Mouse (Mus musculus) small intestine, adult 2 months (tissue): ENCODE measurements at regions not wholly inside any gene's neighbourhood (a gene's known extent, or its start where the extent isn't known, plus 50 kb on each side); places are given as distances from the start of the nearest gene placed in this dataset.
"Not testable (repeated sequence)": the region's sequence is repeated elsewhere in the genome, so short reads cannot be mapped to it uniquely, and the experiment has no call there.

Source experiments
- H3K27ac ChIP-seq: fragments of 200-500 bp; 2 replicates; pipeline ENCODE4 v1.5.1; 2012; ENCODE audit warnings: low read depth, low read length, control low read depth, inconsistent platforms; ENCODE audit not compliant: insufficient read depth
- H3K27me3 ChIP-seq: fragments of 200-500 bp; 2 replicates; pipeline ENCODE4 v1.6.1; 2012; ENCODE audit warnings: mild to moderate bottlenecking, moderate library complexity, low read length, inconsistent platforms; ENCODE audit not compliant: control insufficient read depth, insufficient read depth
- H3K36me3 ChIP-seq: fragments of 200-500 bp; 2 replicates; pipeline ENCODE4 v1.6.1; 2012; ENCODE audit warnings: mild to moderate bottlenecking, low read length, control low read depth, inconsistent platforms; ENCODE audit not compliant: control insufficient read depth, insufficient read depth
- H3K4me1 ChIP-seq: fragments of 200-500 bp; 2 replicates; pipeline ENCODE4 v1.6.1; 2012; ENCODE audit warnings: low read length, inconsistent platforms, mixed read lengths; ENCODE audit not compliant: control insufficient read depth, insufficient read depth, insufficient read length
- H3K4me3 ChIP-seq: fragments of 200-500 bp; 2 replicates; pipeline ENCODE4 v1.5.1; 2012; ENCODE audit warnings: low read depth, mild to moderate bottlenecking, control low read depth, inconsistent platforms, low read length, moderate library complexity
- CTCF ChIP-seq: fragments of 200-500 bp; IDR thresholded peaks from 2 replicates; pipeline ENCODE4 v1.5.1; 2012; ENCODE audit warnings: low read depth, mild to moderate bottlenecking, control low read depth, inconsistent platforms, low read length, moderate library complexity, mixed read lengths; ENCODE audit not compliant: insufficient replicate concordance, insufficient read length; ENCODE audit errors: extremely low read depth
- POLR2A ChIP-seq: fragments of 200-500 bp; IDR thresholded peaks from 2 replicates; pipeline ENCODE4 v1.6.1; 2012; ENCODE audit warnings: low read depth, mild to moderate bottlenecking, control low read depth, inconsistent platforms, low read length, moderate library complexity
- WGBS: fragments of 180-500 bp; shearing (Covaris S2); methylation state at CpG from one replicate; pipeline ENCODE4 v1.1.7; 2018; 5-methylcytosine and 5-hydroxymethylcytosine counted together

- Histone ChIP-seq H3K4me1 (no peaks in the 10 kb centered on the region), H3K36me3 (no peaks in the 10 kb centered on the region), H3K27ac (no peak overlapping the region), H3K4me3 (no peak overlapping the region), H3K27me3 (no peaks in the 10 kb centered on the region)
- TF ChIP-seq POLR2A (no peak), CTCF (no peak)
- 67% methylated on average over 3 of the region's 3 CpGs for WGBS
Measured at GRCm38 (mm10) chrX:166809165-166809564, 223.6 kb upstream of the Egfl6 start.

DNA sequence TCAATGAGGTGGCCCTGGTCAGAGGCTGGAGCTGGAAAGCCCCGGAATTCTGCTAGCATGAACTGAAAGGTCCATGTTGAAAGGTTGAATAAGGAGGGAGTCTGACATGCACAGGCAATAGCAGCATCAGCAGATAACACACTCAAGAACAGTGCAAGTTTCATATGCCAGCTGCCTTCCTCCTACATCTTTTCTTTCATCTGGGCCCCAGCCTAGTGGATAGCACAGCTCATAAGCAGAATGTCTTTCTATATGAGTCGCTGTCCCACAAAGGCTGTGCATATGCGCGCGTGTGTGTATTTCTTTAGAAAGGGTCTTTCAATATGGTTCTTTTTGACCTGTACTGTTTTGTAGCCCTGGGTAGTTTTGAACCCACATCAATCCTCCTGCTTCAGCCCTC lies 222.7 kb upstream of the Egfl6 start:
- Histone ChIP-seq H3K4me1 (no peaks in the 10 kb centered on the region), H3K36me3 (no peaks in the 10 kb centered on the region), H3K27me3 (no peaks in the 10 kb centered on the region), H3K27ac (no peak overlapping the region), H3K4me3 (no peak overlapping the region)
- whole genome bisulfite sequencing: 89% methylated on average over 5 of the region's 5 CpGs
- no peak for TF ChIP-seq CTCF
- no peak for TF ChIP-seq POLR2A

GRCm38 (mm10) chrX:166805957-166806356 lies 220.4 kb upstream of the Egfl6 start:
- WGBS: 76% methylated on average over 1 of the region's 1 CpGs
- no peak for TF ChIP-seq POLR2A
- TF ChIP-seq CTCF: no peak
- Histone ChIP-seq H3K4me3 (no peak overlapping the region), H3K27ac (no peak overlapping the region), H3K4me1 (no peaks in the 10 kb centered on the region), H3K36me3 (no peaks in the 10 kb centered on the region), H3K27me3 (no peaks in the 10 kb centered on the region)

GRCm38 (mm10) chrX:166805480-166805879 lies 220.0 kb upstream of the Egfl6 start:
- WGBS: 77% methylated on average over 4 of the region's 4 CpGs
- no peaks in the 10 kb centered on the region for H3K36me3 ChIP-seq
- no peaks in the 10 kb centered on the region for H3K27me3 ChIP-seq
- H3K4me3 ChIP-seq: no peak overlapping the region
- H3K4me1 ChIP-seq: no peaks in the 10 kb centered on the region
- H3K27ac ChIP-seq: no peak overlapping the region
- TF ChIP-seq CTCF (no peak), POLR2A (no peak)

- no peak for TF ChIP-seq POLR2A
- TF ChIP-seq CTCF: no peak
- Histone ChIP-seq H3K27me3 (no peaks in the 10 kb centered on the region), H3K4me3 (no peak overlapping the region), H3K4me1 (no peaks in the 10 kb centered on the region), H3K27ac (no peak overlapping the region), H3K36me3 (no peaks in the 10 kb centered on the region)
- WGBS: 66% methylated on average over 6 of the region's 6 CpGs
Measured at GRCm38 (mm10) chrX:166803246-166803645, 217.7 kb upstream of the Egfl6 start.

- TF ChIP-seq POLR2A (no peak), CTCF (no peak)
- H3K4me1 ChIP-seq: no peaks in the 10 kb centered on the region
- H3K36me3 ChIP-seq: no peaks in the 10 kb centered on the region
- no peak overlapping the region for H3K4me3 ChIP-seq
- WGBS: 90% methylated on average over 2 of the region's 2 CpGs
- H3K27ac ChIP-seq: no peak overlapping the region
- H3K27me3 ChIP-seq: no peaks in the 10 kb centered on the region
Measured at GRCm38 (mm10) chrX:166801017-166801416, 215.5 kb upstream of the Egfl6 start.

GRCm38 (mm10) chrX:166795651-166796050 lies 210.1 kb upstream of the Egfl6 start:
- Histone ChIP-seq H3K27ac (no peak overlapping the region), H3K36me3 (no peaks in the 10 kb centered on the region), H3K4me3 (no peak overlapping the region), H3K27me3 (no peaks in the 10 kb centered on the region), H3K4me1 (no peaks in the 10 kb centered on the region)
- no peak for TF ChIP-seq CTCF
- no peak for TF ChIP-seq POLR2A
- 80% methylated on average over 2 of the region's 2 CpGs for WGBS

DNA sequence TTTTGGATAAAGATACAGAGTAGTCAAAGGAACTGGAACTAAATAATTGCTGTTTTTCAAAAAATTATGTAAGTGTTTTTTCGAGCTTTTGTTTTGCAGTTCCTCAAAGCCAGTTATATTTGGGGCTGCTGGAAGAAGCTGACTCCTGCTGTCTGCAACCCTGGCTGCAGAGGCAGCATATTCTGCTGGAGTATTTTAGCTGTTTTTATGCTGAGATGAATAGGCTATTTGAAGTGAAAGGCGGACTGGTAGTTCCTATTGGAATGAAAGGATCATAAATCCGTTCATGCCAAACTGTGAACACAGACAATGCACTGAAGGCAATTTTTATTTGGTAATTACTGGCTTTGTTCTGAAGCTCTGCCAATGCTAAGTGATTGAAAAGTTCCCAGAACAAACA lies 203.5 kb upstream of the Egfl6 start:
- Histone ChIP-seq H3K36me3 (no peaks in the 10 kb centered on the region), H3K4me3 (no peak overlapping the region), H3K27me3 (no peaks in the 10 kb centered on the region), H3K4me1 (no peaks in the 10 kb centered on the region), H3K27ac (no peak overlapping the region; the same call in 1 of the 2 replicates)
- 62% methylated on average over 3 of the region's 3 CpGs for WGBS
- TF ChIP-seq POLR2A: no peak
- TF ChIP-seq CTCF: no peak

DNA sequence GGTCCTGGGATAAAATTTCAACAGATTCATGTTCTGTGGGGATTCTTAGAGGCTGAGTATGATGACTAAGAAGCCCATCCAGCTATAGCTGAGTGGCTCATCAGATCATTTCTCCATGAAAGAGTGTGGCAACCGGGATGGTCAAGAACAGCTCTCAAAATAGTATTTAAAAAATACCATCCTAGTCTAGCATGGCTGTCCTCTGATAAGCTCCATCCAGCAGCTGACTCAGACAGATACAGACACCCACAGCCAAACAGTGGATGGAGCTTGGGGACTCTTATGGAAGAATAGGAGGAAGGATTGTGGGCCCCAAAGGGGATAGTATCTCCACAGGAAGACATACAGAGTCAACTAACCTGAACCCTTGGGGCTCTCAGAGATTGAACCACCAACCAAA lies 201.6 kb upstream of the Egfl6 start:
- not testable (repeated sequence) for H3K4me3 ChIP-seq, H3K27ac ChIP-seq, H3K36me3 ChIP-seq, H3K4me1 ChIP-seq, H3K27me3 ChIP-seq
- WGBS: 100% methylated on average over 1 of the region's 1 CpGs
